Mouse (Mus musculus) liver, adult 2 months (tissue): ENCODE results near the gene Chn2. TPM values are rescaled to one million over a fixed set of nuclear protein-coding genes. Genes with fewer than 3 reads are reported as not detected.
A peak's percentile ranks its signal among the peaks of the same experiment; 100 is the strongest.

Source experiments
- DNase-seq: peaks from one replicate; pipeline ENCODE4 v3.0.0-alpha.2; 2011; ENCODE audit warnings: low read depth, low spot score; ENCODE audit errors: extremely low read depth
- H3K27ac ChIP-seq: fragments of 200-500 bp; replicated peaks from 2 replicates; pipeline ENCODE4 v1.5.1; 2012; ENCODE audit warnings: low read depth, mild to moderate bottlenecking, control low read depth, inconsistent platforms, low read length; ENCODE audit not compliant: insufficient read depth
- H3K27me3 ChIP-seq: fragments of 200-500 bp; 2 replicates; pipeline ENCODE4 v1.6.1; 2012; ENCODE audit warnings: mild to moderate bottlenecking, moderate library complexity, low read length, inconsistent platforms; ENCODE audit not compliant: control insufficient read depth, insufficient read depth
- H3K36me3 ChIP-seq: fragments of 200-500 bp; 2 replicates; pipeline ENCODE4 v1.6.1; 2012; ENCODE audit warnings: low read length, inconsistent platforms; ENCODE audit not compliant: control insufficient read depth, insufficient read depth
- H3K4me1 ChIP-seq: fragments of 200-500 bp; 2 replicates; pipeline ENCODE4 v1.6.1; 2011; ENCODE audit warnings: low read length; ENCODE audit not compliant: control insufficient read depth, insufficient read depth
- H3K4me3 ChIP-seq: fragments of 200-500 bp; 2 replicates; pipeline ENCODE4 v1.5.1; 2011; ENCODE audit warnings: low read depth, mild to moderate bottlenecking, control low read depth, low read length, moderate library complexity; ENCODE audit not compliant: insufficient read depth
- H3K79me2 ChIP-seq: fragments of 200-500 bp; 2 replicates; pipeline ENCODE4 v1.6.1; 2012; ENCODE audit warnings: inconsistent platforms, mild to moderate bottlenecking, low read length, moderate library complexity; ENCODE audit not compliant: control insufficient read depth, insufficient read depth
- H3K9ac ChIP-seq: fragments of 200-500 bp; 2 replicates; pipeline ENCODE4 v1.6.1; 2012; ENCODE audit warnings: low read depth, mild to moderate bottlenecking, control low read depth, inconsistent platforms, low read length
- CTCF ChIP-seq: fragments of 200-500 bp; IDR thresholded peaks from 2 replicates; pipeline ENCODE4 v1.5.1; 2011; ENCODE audit warnings: low read depth, low read length, control low read depth
- POLR2A ChIP-seq: fragments of 200-500 bp; IDR thresholded peaks from 2 replicates; pipeline ENCODE4 v1.6.1; 2011; ENCODE audit warnings: low read length, control low read depth; ENCODE audit not compliant: insufficient read depth; ENCODE audit errors: extremely low read depth
- WGBS: fragments of 180-500 bp; shearing (Covaris S2); methylation state at CpG from one replicate; pipeline ENCODE4 v1.1.7; 2018; 5-methylcytosine and 5-hydroxymethylcytosine counted together
- polyA plus RNA-seq: library from polyadenylated mRNA; depleted of rRNA; stranded (reverse); fragments of >200 nt; gene quantifications from 2 replicates; pipeline ENCODE4 v1.2.3, GENCODE M21; 2012
- total RNA-seq: library from RNA; depleted of rRNA; stranded (reverse); fragments of >200 nt; gene quantifications from 2 replicates; pipeline ENCODE4 v1.2.3, GENCODE M21; 2014

Gene Chn2
- total and polyA plus RNA-seq, 2 experiments: 37.3 to 46.2 TPM

DNA sequence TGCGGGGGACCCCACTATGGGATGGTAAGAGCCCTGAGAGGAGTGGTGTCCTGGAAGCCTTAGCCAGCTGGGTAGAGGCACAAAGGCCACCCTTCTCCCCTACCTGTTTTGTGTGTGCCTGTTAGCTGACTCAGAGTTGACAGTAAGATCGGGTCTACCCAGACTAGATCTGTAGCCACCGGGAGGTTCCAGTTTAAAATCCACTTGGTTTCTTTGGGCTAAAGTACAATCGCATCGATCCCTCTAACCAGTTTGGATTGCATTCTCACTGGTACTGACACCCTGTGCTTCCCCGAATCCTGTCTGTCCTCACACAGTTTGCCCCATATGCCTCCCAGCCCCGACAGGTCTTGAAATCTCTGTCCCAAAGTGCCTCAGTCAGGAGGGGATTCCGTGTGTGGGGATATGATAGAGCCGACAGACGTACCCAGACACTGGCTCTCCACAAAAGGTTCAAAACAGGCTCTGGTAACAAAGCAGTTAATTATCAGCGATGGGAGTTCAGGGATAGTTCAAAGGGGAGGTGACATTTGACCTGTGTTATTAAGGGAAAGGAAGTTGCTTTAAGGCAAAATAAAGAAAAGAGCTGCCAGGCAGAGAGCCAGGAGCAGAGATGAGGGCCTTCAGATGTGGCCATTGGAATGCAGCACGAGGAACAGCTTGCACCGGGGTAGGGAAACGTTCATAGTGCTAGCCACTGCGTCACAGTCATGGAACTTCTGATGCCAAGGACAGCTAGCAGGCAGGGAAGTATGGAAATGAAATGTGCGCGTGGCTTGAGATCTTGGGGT lies 212.2 kb downstream of the Chn2 start:
- 30% methylated on average over 17 of the region's 17 CpGs for WGBS
- peak overlapping the region; percentile 26; the same call in 1 of the 2 replicates for H3K9ac ChIP-seq
- no peaks in the 10 kb centered on the region for H3K36me3 ChIP-seq
- peaks cover 11% of the 10 kb centered on the region for H3K4me1 ChIP-seq
- no peaks in the 10 kb centered on the region for H3K27me3 ChIP-seq
- H3K4me3 ChIP-seq: no peak overlapping the region
- no peaks in the 10 kb centered on the region for H3K79me2 ChIP-seq
- DNase-seq: peak; percentile 81
- TF ChIP-seq CTCF (no peak), POLR2A (no peak)
- peak overlapping the region; percentile 82 for H3K27ac ChIP-seq

- Histone ChIP-seq H3K27ac (no peak overlapping the region), H3K4me1 (peaks cover 15% of the 10 kb centered on the region), H3K36me3 (no peaks in the 10 kb centered on the region), H3K9ac (no peak overlapping the region), H3K27me3 (no peaks in the 10 kb centered on the region), H3K4me3 (no peak overlapping the region), H3K79me2 (no peaks in the 10 kb centered on the region)
- no peak for DNase-seq
- WGBS: 78% methylated on average over 5 of the region's 5 CpGs
- TF ChIP-seq CTCF: peak; percentile 81
- no peak for TF ChIP-seq POLR2A
These were observed 213.9 kb downstream of the Chn2 start for GRCm38 (mm10) chr6:54253206-54253605.

GRCm38 (mm10) chr6:54253881-54254280 lies 214.5 kb downstream of the Chn2 start:
- peaks cover 15% of the 10 kb centered on the region for H3K4me1 ChIP-seq
- DNase-seq: no peak
- H3K79me2 ChIP-seq: no peaks in the 10 kb centered on the region
- no peak overlapping the region for H3K9ac ChIP-seq
- H3K27me3 ChIP-seq: no peaks in the 10 kb centered on the region
- H3K4me3 ChIP-seq: no peak overlapping the region
- H3K36me3 ChIP-seq: no peaks in the 10 kb centered on the region
- 91% methylated on average over 7 of the region's 7 CpGs for WGBS
- no peak overlapping the region for H3K27ac ChIP-seq
- TF ChIP-seq CTCF (no peak), POLR2A (no peak)

GRCm38 (mm10) chr6:54254759-54255158 lies 215.4 kb downstream of the Chn2 start:
- 75% methylated on average over 6 of the region's 6 CpGs for WGBS
- peak; percentile 44 for TF ChIP-seq CTCF
- no peak for TF ChIP-seq POLR2A
- Histone ChIP-seq H3K27ac (no peak overlapping the region), H3K36me3 (no peaks in the 10 kb centered on the region), H3K4me3 (no peak overlapping the region), H3K79me2 (no peaks in the 10 kb centered on the region), H3K27me3 (no peaks in the 10 kb centered on the region), H3K4me1 (peaks cover 15% of the 10 kb centered on the region), H3K9ac (no peak overlapping the region)
- no peak for DNase-seq

DNA sequence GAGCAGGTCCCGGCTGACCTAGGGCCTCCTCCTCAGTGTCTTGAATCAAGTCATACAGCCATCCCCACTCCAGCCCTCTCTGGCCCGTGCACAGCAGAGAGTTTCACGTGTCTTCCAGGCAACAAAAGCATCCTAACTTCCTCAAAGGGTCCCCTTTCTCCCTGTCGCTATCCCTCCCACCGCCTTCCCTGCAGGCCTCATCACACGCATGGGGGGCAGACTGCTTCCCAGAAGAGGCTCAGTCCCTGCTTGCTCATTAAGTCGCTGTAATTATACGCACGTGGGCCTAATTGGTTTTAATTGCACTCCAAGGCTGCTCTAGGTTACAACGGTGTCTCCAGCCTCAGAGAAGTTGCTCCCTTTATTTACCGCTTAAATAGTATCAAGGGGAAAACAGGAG lies 216.0 kb downstream of the Chn2 start:
- Histone ChIP-seq H3K4me3 (no peak overlapping the region), H3K36me3 (no peaks in the 10 kb centered on the region), H3K79me2 (no peaks in the 10 kb centered on the region), H3K4me1 (peaks cover 15% of the 10 kb centered on the region), H3K27ac (no peak overlapping the region), H3K27me3 (no peaks in the 10 kb centered on the region), H3K9ac (no peak overlapping the region)
- WGBS: 94% methylated on average over 11 of the region's 11 CpGs
- TF ChIP-seq CTCF (no peak), POLR2A (no peak)
- no peak for DNase-seq

GRCm38 (mm10) chr6:54256397-54256796 lies 217.0 kb downstream of the Chn2 start:
- no peaks in the 10 kb centered on the region for H3K36me3 ChIP-seq
- no peaks in the 10 kb centered on the region for H3K27me3 ChIP-seq
- TF ChIP-seq CTCF (no peak), POLR2A (no peak)
- no peak overlapping the region for H3K9ac ChIP-seq
- H3K79me2 ChIP-seq: no peaks in the 10 kb centered on the region
- WGBS: 38% methylated on average over 10 of the region's 10 CpGs
- H3K4me1 ChIP-seq: peaks cover 13% of the 10 kb centered on the region
- H3K4me3 ChIP-seq: no peak overlapping the region
- peak; percentile 88 for DNase-seq
- no peak overlapping the region for H3K27ac ChIP-seq
